Mouse (Mus musculus) liver, embryonic 14.5 days (tissue): ENCODE data around the gene Gmds.

Source experiments
- CTCF ChIP-seq: IDR thresholded peaks from 2 replicates; pipeline ENCODE4 v1.5.1; 2016; ENCODE audit warnings: antibody characterized with exemption, low read depth, control low read depth
- EP300 ChIP-seq: IDR thresholded peaks from 2 replicates; pipeline ENCODE4 v1.6.1; 2016; ENCODE audit warnings: antibody characterized with exemption, low read depth

DNA sequence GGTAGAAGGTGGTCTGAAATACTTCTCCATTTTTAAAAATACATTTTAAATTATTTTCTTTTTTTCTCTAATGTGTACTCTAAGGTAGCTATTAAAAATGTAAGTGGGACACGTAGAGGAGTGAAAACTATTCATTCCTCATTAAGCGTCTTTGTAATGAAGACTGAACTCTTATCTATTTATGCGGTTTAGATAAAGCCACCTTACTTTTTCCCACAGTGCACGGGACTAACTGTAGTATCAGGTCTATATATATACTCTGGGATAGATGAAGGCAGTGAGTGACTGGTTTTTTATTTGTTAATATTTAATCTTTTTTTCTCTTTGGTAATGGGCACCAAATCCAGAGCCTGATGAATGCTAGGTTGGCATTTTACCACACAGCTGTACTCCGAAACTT is 478.3 kb downstream of the Gmds start:
- no peak for TF ChIP-seq CTCF
- no peak for TF ChIP-seq EP300
